Mouse (Mus musculus): Measurements from ENCODE around the gene Slit3. TPM values are rescaled to one million over a fixed set of nuclear protein-coding genes. Genes with fewer than 3 reads are reported as not detected.

The Slit3 gene
- total and polyA plus RNA-seq, 3 experiments = not detected

- Histone ChIP-seq H3K36me3 (ENCODE audit: control insufficient read depth in 1 of 2, insufficient read depth in 2 of 2, low read length in 2 of 2) (no peaks in the 10 kb centered on the region), H3K4me3 (ENCODE audit: control insufficient read depth in 1 of 2, insufficient read depth in 1 of 2, low read depth in 2 of 2, low read length in 2 of 2) (no peak overlapping the region), H3K79me2 (ENCODE audit: control insufficient read depth, insufficient read depth, low read length, poor library complexity) (no peaks in the 10 kb centered on the region), H3K27ac (ENCODE audit: control insufficient read depth, low read depth, low read length) (no peak overlapping the region), H3K4me1 (ENCODE audit: control insufficient read depth in 1 of 2, insufficient read depth in 2 of 2, low read length in 2 of 2) (no peaks in the 10 kb centered on the region), H3K9me3 (replicated peaks; ENCODE audit: insufficient read depth, low read length) (no peaks in the 10 kb centered on the region), H3K9ac (ENCODE audit: control insufficient read depth, low read depth, low read length, poor library complexity, severe bottlenecking) (no peak overlapping the region), H3K27me3 (ENCODE audit: control insufficient read depth in 1 of 2, insufficient read depth in 2 of 2, low read length in 2 of 2) (no peaks in the 10 kb centered on the region; a peak in 1 of 4 replicates)
- DNase-seq (ENCODE audit: low read depth, low spot score) = no peak
- TF ChIP-seq HCFC1 (IDR thresholded peaks at IDR 0.05; ENCODE audit: low read depth, low read length) = no peak
- TF ChIP-seq GATA1 (IDR thresholded peaks at IDR 0.05; ENCODE audit: low read depth, low read length) = no peak
- TF ChIP-seq ETS1 (IDR thresholded peaks at IDR 0.05; ENCODE audit: low read depth, low read length) = no peak
- TF ChIP-seq ZMIZ1 (IDR thresholded peaks at IDR 0.05; ENCODE audit: low read depth, low read length) = no peak
- no peak for TF ChIP-seq POLR2AphosphoS2 (IDR thresholded peaks at IDR 0.05; ENCODE audit: low read length)
- TF ChIP-seq MAX (IDR thresholded peaks at IDR 0.05; ENCODE audit: low read length) = no peak
- TF ChIP-seq RAD21 (IDR thresholded peaks at IDR 0.05; ENCODE audit: low read depth, low read length) = no peak
- TF ChIP-seq MAFK (IDR thresholded peaks at IDR 0.05; ENCODE audit: borderline replicate concordance, low read depth, low read length) = no peak
- no peak for TF ChIP-seq POLR2AphosphoS5 (IDR thresholded peaks at IDR 0.05; ENCODE audit: borderline replicate concordance, low read depth, low read length)
- no peak for TF ChIP-seq TCF12 (IDR thresholded peaks at IDR 0.05; ENCODE audit: low read depth, low read length)
- TF ChIP-seq POLR2A (IDR thresholded peaks at IDR 0.05; ENCODE audit: control insufficient read depth in 1 of 2, insufficient read depth in 1 of 2, low read depth in 1 of 2, low read length in 2 of 2, poor library complexity in 1 of 2) = no peak
- no peak for TF ChIP-seq MAZ (IDR thresholded peaks at IDR 0.05; ENCODE audit: low read depth, low read length)
- no peak for TF ChIP-seq GABPA (IDR thresholded peaks at IDR 0.05; ENCODE audit: low read depth, low read length)
- no peak for TF ChIP-seq USF2 (IDR thresholded peaks at IDR 0.05; ENCODE audit: borderline replicate concordance in 1 of 2, insufficient read depth in 1 of 2, low read depth in 1 of 2, low read length in 2 of 2)
- TF ChIP-seq ELF1 (IDR thresholded peaks at IDR 0.05; ENCODE audit: low read depth, low read length) = no peak
- TF ChIP-seq MEF2A (IDR thresholded peaks at IDR 0.05; ENCODE audit: extremely low read depth, insufficient replicate concordance, low read depth, low read length, poor library complexity, severe bottlenecking) = no peak
- no peak for TF ChIP-seq EP300 (IDR thresholded peaks at IDR 0.05; ENCODE audit: low read depth in 1 of 2, low read length in 2 of 2)
- TF ChIP-seq MXI1 (IDR thresholded peaks at IDR 0.05; ENCODE audit: low read depth, low read length) = no peak
- TF ChIP-seq MYB (IDR thresholded peaks at IDR 0.05; ENCODE audit: low read depth, low read length) = no peak
Measured at GRCm38 (mm10) chr11:35669536-35669935, 548.5 kb downstream of the Slit3 start.

- H3K27me3 ChIP-seq (ENCODE audit: control insufficient read depth in 1 of 2, insufficient read depth in 2 of 2, low read length in 2 of 2) = no peaks in the 10 kb centered on the region; a peak in 1 of 4 replicates
- H3K4me1 ChIP-seq (ENCODE audit: control insufficient read depth in 1 of 2, insufficient read depth in 2 of 2, low read length in 2 of 2) = no peaks in the 10 kb centered on the region
- DNase-seq (ENCODE audit: low read depth, low spot score) = no peak
- H3K36me3 ChIP-seq (ENCODE audit: control insufficient read depth in 1 of 2, insufficient read depth in 2 of 2, low read length in 2 of 2) = no peaks in the 10 kb centered on the region
- H3K4me3 ChIP-seq (ENCODE audit: control insufficient read depth in 1 of 2, insufficient read depth in 1 of 2, low read depth in 2 of 2, low read length in 2 of 2) = no peak overlapping the region
- H3K79me2 ChIP-seq (ENCODE audit: control insufficient read depth, insufficient read depth, low read length, poor library complexity) = no peaks in the 10 kb centered on the region
- no peak overlapping the region for H3K9ac ChIP-seq (ENCODE audit: control insufficient read depth, low read depth, low read length, poor library complexity, severe bottlenecking)
- H3K27ac ChIP-seq (ENCODE audit: control insufficient read depth, low read depth, low read length) = no peak overlapping the region
- no peaks in the 10 kb centered on the region for H3K9me3 ChIP-seq (replicated peaks; ENCODE audit: insufficient read depth, low read length)
- no peak for TF ChIP-seq GABPA (IDR thresholded peaks at IDR 0.05; ENCODE audit: low read depth, low read length)
- TF ChIP-seq ZNF384 (IDR thresholded peaks at IDR 0.05; ENCODE audit: low read depth, low read length) = no peak
- TF ChIP-seq CHD1 (IDR thresholded peaks at IDR 0.05; ENCODE audit: low read depth, low read length) = no peak
- no peak for TF ChIP-seq POLR2A (IDR thresholded peaks at IDR 0.05; ENCODE audit: control insufficient read depth in 1 of 2, insufficient read depth in 1 of 2, low read depth in 1 of 2, low read length in 2 of 2, poor library complexity in 1 of 2)
- no peak for TF ChIP-seq CTCF (IDR thresholded peaks at IDR 0.05 in 2 of 3, conservative IDR thresholded peaks at IDR 0.05 in 1 of 3; ENCODE audit: control insufficient read depth in 1 of 3, insufficient read depth in 1 of 3, low read depth in 2 of 3, low read length in 3 of 3, poor library complexity in 1 of 3, severe bottlenecking in 1 of 3)
Measured at GRCm38 (mm10) chr11:35670181-35670580, 549.2 kb downstream of the Slit3 start.

Data from MEL (cell line).